Mouse (Mus musculus): ENCODE data around the gene Pbxip1.

The Pbxip1 gene

GRCm38 (mm10) chr3:89432606-89433005 lies 3.9 kb upstream of the Pbxip1 start:
- DNase-seq (ENCODE audit: extremely low spot score), result no peak

- DNase-seq (ENCODE audit: extremely low spot score), result no peak
Observed at GRCm38 (mm10) chr3:89434532-89434931, 2.0 kb upstream of the Pbxip1 start.

- no peak for DNase-seq (ENCODE audit: extremely low spot score)
Observed at GRCm38 (mm10) chr3:89435041-89435440, 1.5 kb upstream of the Pbxip1 start.

GRCm38 (mm10) chr3:89437269-89437668 lies 763 bp downstream of the Pbxip1 start:
- peak; percentile 43 for DNase-seq (ENCODE audit: extremely low spot score)

GRCm38 (mm10) chr3:89440691-89441090 lies 4.2 kb downstream of the Pbxip1 start:
- DNase-seq (ENCODE audit: extremely low spot score), result no peak

GRCm38 (mm10) chr3:89448720-89449537 lies 12.4 kb downstream of the Pbxip1 start:
- no peak for DNase-seq (ENCODE audit: extremely low spot score)

- DNase-seq (ENCODE audit: extremely low spot score), result peak; percentile 68
Observed at GRCm38 (mm10) chr3:89449541-89449940, 13.0 kb downstream of the Pbxip1 start.

- DNase-seq (ENCODE audit: extremely low spot score), result no peak
Observed at GRCm38 (mm10) chr3:89451916-89452315, 15.4 kb downstream of the Pbxip1 start.

GRCm38 (mm10) chr3:89454401-89455177 lies 18.1 kb downstream of the Pbxip1 start, which contains the start of gene Pmvk:
Pmvk (plus strand) TSS chr3:89454541.
- DNase-seq (ENCODE audit: extremely low spot score), result no peak

GRCm38 (mm10) chr3:89455786-89456285 lies 19.3 kb downstream of the Pbxip1 start:
- DNase-seq (ENCODE audit: extremely low spot score), result no peak

GRCm38 (mm10) chr3:89456726-89457665 lies 20.5 kb downstream of the Pbxip1 start:
- peak; percentile 85 for DNase-seq (ENCODE audit: extremely low spot score)

- DNase-seq (ENCODE audit: extremely low spot score), result no peak
Observed at GRCm38 (mm10) chr3:89458372-89458964, 22.0 kb downstream of the Pbxip1 start.

- DNase-seq (ENCODE audit: extremely low spot score), result peak; percentile 91
Observed at GRCm38 (mm10) chr3:89458965-89459807, 22.7 kb downstream of the Pbxip1 start.

GRCm38 (mm10) chr3:89468268-89468667 lies 31.8 kb downstream of the Pbxip1 start:
- no peak for DNase-seq (ENCODE audit: extremely low spot score)

- no peak for DNase-seq (ENCODE audit: extremely low spot score)
Observed at GRCm38 (mm10) chr3:89472280-89472679, 35.8 kb downstream of the Pbxip1 start.

- DNase-seq (ENCODE audit: extremely low spot score), result no peak
Observed at GRCm38 (mm10) chr3:89473838-89474237, 37.3 kb downstream of the Pbxip1 start.

- no peak for DNase-seq (ENCODE audit: extremely low spot score)
Observed at GRCm38 (mm10) chr3:89479055-89479454, 42.5 kb downstream of the Pbxip1 start.

GRCm38 (mm10) chr3:89481488-89481887 lies 45.0 kb downstream of the Pbxip1 start:
- no peak for DNase-seq (ENCODE audit: extremely low spot score)

- no peak for DNase-seq (ENCODE audit: extremely low spot score)
Observed at GRCm38 (mm10) chr3:89482249-89482648, 45.7 kb downstream of the Pbxip1 start.
